Mouse (Mus musculus) left cerebral cortex, adult 2 months (tissue): ENCODE measurements at regions not wholly inside any gene's neighbourhood (a gene's known extent, or its start where the extent isn't known, plus 50 kb on each side); places are given as distances from the start of the nearest gene placed in this dataset.
A peak's percentile ranks its signal among the peaks of the same experiment; 100 is the strongest.

ENCODE experiments used
- DNase-seq, 2 experiments: peaks; one replicate each; pipeline ENCODE4 v3.0.0; 2021 to 2022; ENCODE audit warnings: low spot score in 2 of 2, mixed read lengths in 1 of 2; ENCODE audit errors: extremely low spot score in 1 of 2
- H3K27ac ChIP-seq: fragments of 200-600 bp; 2 replicates; pipeline ENCODE4 v1.8.1; 2022
- H3K4me3 ChIP-seq: fragments of 200-600 bp; 2 replicates; pipeline ENCODE4 v1.8.1; 2022
- CTCF ChIP-seq: fragments of 200-600 bp; IDR thresholded peaks from 2 replicates; pipeline ENCODE4 v1.8.1; 2022; ENCODE audit warnings: antibody characterized with exemption, mild to moderate bottlenecking, moderate library complexity
- intact Hi-C: fragments of 180-260 bp; cut with DNase I; formaldehyde crosslinking; loops from one replicate; pipeline ENCODE4 v1.15.1; 2025

DNA sequence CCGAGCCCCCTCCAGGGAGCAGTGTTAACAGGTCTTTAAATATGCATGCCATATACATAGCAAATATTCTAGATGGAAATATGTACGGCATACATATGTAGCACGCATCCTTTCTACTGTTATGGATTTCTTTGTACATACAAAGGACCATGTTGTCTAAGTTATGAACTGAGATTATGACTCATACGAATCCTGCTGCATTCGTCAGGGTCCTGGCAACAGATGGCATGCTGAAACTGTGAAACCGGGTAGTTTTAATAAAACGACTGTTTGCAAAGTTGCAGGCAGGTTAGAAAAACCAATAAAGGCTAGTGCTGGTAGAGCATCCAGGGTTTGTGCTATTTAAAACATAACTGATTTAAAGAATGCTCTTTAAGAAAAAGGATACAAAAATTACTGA lies 88.8 kb upstream of the Tlk1 start:
- peak overlapping the region; percentile 17; the same call in 1 of the 2 replicates for H3K27ac ChIP-seq
- intact Hi-C loops, result no loop called here
- H3K4me3 ChIP-seq, result no peak overlapping the region
- TF ChIP-seq CTCF, result no peak
- DNase-seq, result no peak

DNA sequence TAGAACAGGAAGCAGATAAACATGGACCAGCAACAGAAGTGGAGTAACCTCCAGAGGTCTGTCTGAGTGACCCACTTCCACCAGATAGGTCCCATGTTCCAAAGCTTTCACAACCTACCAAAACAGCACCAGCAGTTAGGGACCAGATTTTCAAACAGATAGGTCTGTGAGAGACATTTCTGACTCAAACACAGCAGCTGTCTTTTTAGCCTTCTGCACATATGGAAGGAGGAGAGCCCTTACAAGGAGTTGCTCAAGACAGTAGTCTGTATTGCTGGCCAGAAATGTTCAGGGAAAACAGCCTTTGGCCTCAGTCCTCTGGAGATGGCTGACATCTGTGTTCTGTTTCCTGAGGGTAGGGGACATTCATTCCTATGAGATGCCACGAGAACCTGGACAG lies 83.9 kb upstream of the Tlk1 start:
- Histone ChIP-seq H3K4me3 (no peak overlapping the region), H3K27ac (no peak overlapping the region)
- DNase-seq, result no peak
- no peak for TF ChIP-seq CTCF
- intact Hi-C loops, result no loop called here

DNA sequence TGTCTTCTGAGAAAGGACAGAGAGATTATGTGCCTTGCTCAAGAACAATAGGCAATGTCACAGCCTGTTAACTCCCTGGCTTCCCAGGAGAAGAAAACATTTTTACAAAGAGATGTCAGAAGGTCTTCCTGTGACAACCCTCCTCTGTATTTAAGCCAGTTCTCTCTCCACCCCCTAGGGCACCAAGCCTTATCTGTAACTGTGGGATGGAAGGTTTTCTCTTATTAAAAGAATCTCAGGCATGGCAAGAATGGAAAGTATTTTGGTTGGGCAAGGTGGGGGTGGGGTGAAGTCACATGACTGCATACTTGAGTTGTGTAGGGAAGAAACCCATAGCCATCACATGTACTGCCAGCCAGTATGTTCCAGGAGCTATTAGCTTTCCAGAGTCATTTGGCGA lies 83.1 kb upstream of the Tlk1 start:
- Histone ChIP-seq H3K27ac (no peak overlapping the region), H3K4me3 (no peak overlapping the region)
- no peak for TF ChIP-seq CTCF
- intact Hi-C loops, result no loop called here
- no peak for DNase-seq

DNA sequence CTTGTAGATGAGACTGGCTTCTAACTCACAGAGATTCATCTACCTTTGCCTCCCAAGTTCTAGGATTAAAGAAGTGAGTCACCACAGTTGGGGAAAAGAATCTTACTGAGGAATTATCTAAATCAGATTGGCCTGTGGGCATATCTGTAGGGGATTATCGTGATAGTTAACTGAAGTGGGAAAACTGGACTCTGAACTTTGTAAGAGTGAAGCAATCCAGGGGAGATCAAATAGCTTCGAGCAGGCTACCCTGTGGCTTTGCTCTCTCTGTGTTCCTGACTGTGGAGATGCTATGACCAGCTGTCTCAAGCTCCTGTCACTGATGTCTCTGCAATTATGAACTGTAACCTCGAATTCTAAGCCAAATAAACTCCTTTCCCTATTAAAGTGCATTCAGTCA lies 80.7 kb upstream of the Tlk1 start:
- H3K27ac ChIP-seq, result no peak overlapping the region
- TF ChIP-seq CTCF, result no peak
- H3K4me3 ChIP-seq, result no peak overlapping the region
- DNase-seq, result no peak
- intact Hi-C loops, result no loop called here

DNA sequence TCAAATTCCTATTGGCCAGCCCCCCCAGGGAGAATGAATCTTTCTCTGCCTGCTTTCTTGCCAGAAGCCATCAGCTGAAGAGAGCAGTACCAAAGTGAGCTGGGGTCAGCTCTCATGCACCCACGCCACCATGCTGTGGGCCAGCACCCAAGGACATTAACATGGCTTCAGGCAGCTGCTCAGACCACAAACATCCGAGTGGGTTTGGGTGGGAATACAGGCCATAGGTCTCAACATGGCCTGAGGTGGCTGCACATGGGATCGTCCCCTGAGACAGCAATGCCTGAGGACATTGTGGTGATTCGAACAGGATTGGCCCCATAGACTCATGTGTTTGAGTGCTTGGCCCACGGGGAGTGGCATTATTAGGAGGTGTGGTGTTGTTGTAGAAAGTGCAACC lies 78.9 kb upstream of the Tlk1 start:
- no peak for DNase-seq
- Histone ChIP-seq H3K4me3 (no peak overlapping the region), H3K27ac (no peak overlapping the region)
- TF ChIP-seq CTCF, result no peak
- intact Hi-C loops, result no loop called here

DNA sequence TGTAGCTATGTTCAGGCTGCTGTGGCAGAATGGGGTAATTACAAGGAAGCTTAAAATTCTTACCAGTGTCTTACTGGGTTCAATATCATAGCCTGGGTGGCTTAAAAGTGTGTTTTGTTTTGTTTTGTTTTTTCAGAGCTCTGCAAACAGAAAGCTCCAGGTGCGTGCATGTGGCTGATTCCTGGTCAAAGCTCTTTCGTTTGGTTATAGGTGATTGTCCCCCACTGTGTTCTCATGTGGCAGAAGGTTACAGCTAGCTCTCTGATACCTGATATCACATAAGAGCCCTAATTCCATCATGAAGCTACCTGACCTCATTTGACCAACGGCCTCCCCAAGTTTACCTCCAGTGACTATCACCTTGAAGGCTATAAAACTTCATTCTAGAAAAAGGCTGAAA lies 76.7 kb upstream of the Tlk1 start:
- intact Hi-C loops, result no loop called here
- no peak overlapping the region for H3K27ac ChIP-seq
- TF ChIP-seq CTCF, result no peak; the same call in 1 of the 2 replicates
- no peak overlapping the region for H3K4me3 ChIP-seq
- no peak for DNase-seq

DNA sequence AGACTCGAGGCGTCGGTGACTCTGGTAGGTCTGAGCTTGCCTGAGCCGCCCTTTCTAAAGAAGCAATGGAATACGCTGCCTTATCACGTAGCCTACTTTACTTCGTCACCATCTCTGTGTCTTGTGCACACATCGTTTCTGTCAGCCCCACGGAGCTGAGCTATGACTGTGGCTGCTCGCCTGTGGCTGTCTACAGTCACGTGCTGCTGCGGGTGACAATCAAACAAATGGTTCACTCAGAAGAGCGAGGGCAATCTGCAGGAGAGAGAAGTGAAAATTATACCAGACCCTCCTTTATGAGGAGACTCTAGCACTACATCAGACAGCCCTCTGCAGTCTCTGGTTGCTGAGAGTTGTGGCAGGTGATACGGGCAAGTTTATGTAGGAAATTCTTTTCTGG lies 76.0 kb upstream of the Tlk1 start:
- Histone ChIP-seq H3K27ac (no peak overlapping the region), H3K4me3 (no peak overlapping the region)
- intact Hi-C loops, result no loop called here
- DNase-seq, result peak in 1 of 2 experiments; percentile 35
- no peak for TF ChIP-seq CTCF

DNA sequence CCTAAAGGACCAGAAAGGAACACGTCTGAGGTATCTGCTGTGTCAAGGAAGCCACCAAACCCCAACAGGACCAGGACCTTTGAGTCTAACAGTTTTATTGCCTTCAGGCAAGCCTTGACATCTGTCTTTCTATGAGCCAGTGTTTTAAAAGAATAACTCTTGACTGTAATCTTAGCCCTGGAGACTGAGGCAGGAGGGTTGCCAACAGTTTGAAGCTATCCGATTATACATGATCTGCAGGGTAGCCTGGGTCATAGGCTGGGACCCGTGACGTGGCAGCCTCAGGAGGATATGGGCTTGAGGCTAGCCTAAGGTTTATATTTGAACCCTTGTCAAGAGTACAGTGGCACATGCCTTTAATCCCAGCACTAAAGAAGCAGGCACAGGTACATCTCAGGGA lies 73.5 kb upstream of the Tlk1 start:
- intact Hi-C loops, result loop anchor here (5.0 kb wide), 1 partner anchor 58 kb away; no protein-coding TSS in a partner anchor
- no peak for DNase-seq
- no peak for TF ChIP-seq CTCF
- Histone ChIP-seq H3K4me3 (no peak overlapping the region), H3K27ac (peak overlapping the region; percentile 72)

DNA sequence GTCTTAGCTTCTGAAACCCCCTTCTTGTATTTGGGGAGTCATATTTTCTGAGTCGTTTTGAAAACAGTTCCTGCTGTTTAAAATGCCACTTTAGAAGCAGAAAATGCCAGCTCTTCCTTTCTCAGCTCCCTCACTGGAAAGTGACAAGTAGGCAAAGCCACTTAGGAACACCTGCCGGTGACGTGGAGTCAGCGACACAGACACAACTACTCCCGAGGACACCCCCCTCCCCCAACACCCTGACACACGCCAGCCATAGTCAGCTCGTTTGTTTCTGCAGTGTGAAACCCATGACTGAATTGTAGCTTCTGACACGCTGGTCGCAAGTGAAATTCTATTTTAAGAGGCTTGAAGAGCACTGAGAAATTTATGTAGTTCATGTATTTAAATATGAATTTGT lies 72.9 kb upstream of the Tlk1 start:
- peak; percentile 37 to 49 for DNase-seq
- intact Hi-C loops, result loop anchor here (5.0 kb wide), 1 partner anchor 59 kb away; no protein-coding TSS in a partner anchor
- no peak overlapping the region for H3K4me3 ChIP-seq
- no peak for TF ChIP-seq CTCF
- H3K27ac ChIP-seq, result peak overlapping the region; percentile 72

DNA sequence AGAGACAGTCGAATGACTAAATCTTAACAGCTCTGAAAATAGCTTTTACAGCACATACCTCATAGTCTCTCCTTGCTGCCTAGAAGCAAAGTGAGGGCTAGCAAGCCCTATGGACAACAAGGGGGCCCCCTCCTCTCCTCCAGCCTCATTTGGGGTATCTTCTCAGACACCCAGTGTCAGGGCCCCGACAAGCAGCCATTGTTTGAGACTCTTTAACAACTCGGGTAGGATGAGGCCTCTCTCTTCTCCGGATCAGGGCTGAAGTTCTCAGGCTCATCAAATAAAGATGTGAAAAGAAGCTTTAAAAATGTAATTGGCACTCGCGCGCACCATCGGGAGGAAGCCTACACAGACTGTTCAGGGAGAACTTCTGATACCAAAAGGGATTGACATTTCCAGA lies 71.8 kb upstream of the Tlk1 start:
- Histone ChIP-seq H3K27ac (peak overlapping the region; percentile 29; the same call in 1 of the 2 replicates), H3K4me3 (no peak overlapping the region)
- DNase-seq, result no peak
- intact Hi-C loops, result loop anchor here (5.0 kb wide), 1 partner anchor 60 kb away; no protein-coding TSS in a partner anchor
- TF ChIP-seq CTCF, result no peak

DNA sequence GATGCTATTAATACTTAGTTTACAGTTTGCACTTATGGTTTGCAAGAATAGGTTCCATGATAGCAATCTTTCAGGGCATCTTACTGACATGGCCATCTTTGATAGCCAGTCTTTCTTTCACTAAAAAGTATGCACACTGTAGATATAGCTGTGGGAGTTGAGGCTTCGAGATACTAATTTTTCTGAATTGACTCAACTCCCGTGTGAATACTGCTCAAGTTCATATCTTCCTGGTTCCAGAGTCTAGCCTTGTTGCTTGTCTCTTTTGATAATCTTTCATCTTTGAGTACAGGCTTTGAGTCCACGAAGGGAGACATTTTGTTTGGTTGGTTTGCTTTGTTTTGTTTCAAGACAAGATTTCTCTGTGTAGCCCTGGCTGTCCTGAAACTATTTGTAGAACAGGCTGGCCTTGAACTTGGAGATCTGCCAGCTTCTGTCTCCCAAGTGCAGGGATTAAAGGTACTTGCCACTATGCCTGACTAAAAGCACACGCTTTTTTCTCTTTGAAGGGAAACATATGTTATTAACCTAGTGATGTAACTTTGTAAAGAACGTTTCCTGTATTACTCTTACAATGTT lies 64.1 kb upstream of the Tlk1 start:
- Histone ChIP-seq H3K4me3 (no peak overlapping the region), H3K27ac (no peak overlapping the region)
- no peak for DNase-seq
- intact Hi-C loops, result loop anchor here (5.0 kb wide), 1 partner anchor 62 kb away; the partner anchor contains the start of gene Tlk1
- TF ChIP-seq CTCF, result no peak

DNA sequence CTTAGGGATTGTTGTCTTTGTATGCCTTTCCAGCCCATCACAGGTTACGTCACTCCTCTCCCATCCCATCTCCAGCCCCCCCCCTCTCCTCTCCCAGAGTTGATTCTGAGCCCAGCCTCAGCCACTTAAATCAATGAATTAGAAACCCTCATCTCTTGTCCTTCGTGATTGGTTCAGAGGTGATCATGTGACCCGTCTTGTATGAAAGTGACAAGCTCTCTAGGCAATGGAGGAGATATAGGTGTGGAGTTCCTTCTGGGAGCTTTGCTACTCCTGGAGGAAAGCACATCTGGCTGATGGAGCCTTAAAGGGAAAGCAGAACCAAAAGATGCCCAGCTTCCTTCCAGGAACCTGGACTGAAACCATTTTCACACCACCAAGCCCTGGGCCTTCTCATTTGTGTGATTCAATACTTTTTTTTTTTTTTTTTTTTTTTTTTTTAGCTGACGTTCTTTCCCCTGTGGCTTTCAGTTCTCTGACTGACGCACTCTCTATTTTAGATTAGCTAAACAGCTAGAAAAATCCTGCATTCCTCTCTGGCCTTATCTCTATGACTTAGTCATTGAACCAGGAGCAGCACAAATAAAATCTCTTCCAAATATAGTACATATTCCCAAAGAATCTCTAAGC lies 63.4 kb upstream of the Tlk1 start:
- Histone ChIP-seq H3K4me3 (no peak overlapping the region), H3K27ac (no peak overlapping the region)
- no peak for TF ChIP-seq CTCF
- no peak for DNase-seq
- intact Hi-C loops, result loop anchor here (5.0 kb wide), 1 partner anchor 62 kb away; the partner anchor contains the start of gene Tlk1

DNA sequence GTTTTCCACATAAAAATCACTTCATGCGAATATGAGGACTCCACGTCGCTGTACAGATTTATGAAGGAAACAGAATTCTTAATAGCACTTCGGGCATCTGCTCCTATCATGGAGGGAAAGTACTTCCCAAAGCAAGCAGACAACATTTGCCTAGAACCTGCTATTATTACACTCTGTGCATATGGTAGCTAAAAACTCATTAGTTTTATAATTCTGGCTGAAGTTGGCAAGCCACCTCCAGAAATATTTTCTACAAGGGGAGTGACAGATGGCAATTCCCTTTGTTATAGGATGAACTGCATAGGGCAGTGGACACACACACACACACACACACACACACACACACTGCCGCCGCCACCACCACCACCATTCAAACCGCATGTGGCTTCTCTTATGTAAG lies 61.3 kb upstream of the Tlk1 start:
- intact Hi-C loops, result loop anchor here (2.0 to 5.0 kb wide), 2 partner anchors 34 to 60 kb away; partner anchors contain the start of gene Tlk1
- no peak for TF ChIP-seq CTCF
- H3K27ac ChIP-seq, result peak overlapping the region; percentile 20; the same call in 1 of the 2 replicates
- H3K4me3 ChIP-seq, result no peak overlapping the region
- peak in 1 of 2 experiments; percentile 25 for DNase-seq
